Mouse (Mus musculus) fibroblast of lung, adult 2 months (primary cell): ENCODE data around the gene Cuedc1.
"Not testable (repeated sequence)": the region's sequence is repeated elsewhere in the genome, so short reads cannot be mapped to it uniquely, and the experiment has no call there.

Source experiments
- DNase-seq: peaks from one replicate; pipeline ENCODE4 v3.0.0-alpha.2; 2011; ENCODE audit warnings: low read depth

The Cuedc1 gene

DNA sequence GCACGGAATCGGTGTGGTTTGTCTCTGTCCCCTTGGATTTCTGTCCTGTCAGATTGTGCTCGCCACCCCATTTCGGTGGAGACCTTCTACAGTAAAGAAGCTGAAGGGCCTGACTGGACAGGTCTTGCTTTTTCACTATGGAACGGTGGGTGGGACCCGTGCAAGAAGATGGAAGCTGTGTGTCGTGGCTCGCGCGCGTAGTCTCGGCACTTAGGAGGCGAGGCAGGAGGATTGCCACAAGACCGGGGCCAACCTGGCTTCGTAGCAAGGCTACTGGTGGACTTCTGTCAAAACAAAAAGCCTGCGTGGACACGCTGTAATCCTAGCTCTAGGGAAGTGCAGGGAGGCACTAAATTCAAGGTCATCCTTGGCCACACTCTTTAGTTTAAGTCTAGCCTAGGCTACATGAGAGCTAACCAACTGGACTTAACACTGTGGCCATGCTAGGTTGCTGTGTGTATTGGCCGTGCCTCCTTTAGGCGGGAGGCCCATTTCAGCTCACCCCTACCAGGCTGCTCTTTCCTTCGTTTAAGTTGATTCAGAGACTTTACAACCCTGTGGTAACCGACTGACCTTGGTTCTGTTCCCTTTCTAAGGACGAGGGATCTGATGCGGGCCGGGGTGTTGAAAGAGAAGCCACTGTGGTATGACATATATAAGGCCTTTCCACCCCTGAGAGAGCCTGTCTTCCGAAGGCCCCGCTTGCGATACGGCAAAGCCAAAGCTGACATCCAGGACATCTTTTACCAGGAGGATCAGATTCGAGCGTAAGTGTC is 106.9 kb downstream of the Cuedc1 start:
- DNase-seq: no peak

DNA sequence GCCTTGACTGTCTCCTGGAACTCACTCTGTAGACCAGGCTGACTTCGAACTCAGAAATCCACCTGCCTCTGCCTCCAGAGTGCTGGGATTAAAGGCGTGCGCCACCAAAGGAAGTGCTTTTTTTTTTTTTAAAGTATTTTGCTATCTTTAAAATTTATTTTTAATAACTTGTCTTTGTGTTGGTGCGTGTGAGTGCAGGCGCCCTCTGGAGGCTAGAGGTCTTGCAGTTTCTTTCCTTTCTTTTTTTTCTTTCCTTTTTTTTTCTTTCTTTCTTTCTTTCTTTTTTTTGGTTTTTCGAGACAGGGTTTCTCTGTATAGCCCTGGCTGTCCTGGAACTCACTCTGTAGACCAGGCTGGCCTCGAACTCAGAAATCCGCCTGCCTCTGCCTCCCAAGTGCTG is 108.7 kb downstream of the Cuedc1 start:
- not testable (repeated sequence) for DNase-seq

DNA sequence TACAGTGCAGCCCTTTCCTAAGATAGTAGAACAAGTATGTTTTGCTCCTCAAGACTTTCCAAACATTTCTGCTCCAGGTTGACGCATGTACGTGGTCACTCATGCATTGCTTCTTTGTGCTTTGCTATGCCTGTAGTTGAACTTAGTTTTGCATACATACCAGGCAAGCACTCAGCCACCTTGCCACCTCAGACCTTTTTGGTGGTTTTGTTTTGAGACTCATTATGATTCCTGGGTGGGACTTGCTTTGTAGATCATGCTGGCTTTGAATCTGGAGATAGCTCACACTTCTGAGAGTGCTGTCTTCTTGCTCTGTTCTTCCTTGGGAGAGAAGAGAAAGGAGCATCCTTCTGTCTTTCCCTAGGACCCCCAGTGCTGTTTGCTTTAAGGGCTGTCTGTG is 109.8 kb downstream of the Cuedc1 start:
- no peak for DNase-seq

DNA sequence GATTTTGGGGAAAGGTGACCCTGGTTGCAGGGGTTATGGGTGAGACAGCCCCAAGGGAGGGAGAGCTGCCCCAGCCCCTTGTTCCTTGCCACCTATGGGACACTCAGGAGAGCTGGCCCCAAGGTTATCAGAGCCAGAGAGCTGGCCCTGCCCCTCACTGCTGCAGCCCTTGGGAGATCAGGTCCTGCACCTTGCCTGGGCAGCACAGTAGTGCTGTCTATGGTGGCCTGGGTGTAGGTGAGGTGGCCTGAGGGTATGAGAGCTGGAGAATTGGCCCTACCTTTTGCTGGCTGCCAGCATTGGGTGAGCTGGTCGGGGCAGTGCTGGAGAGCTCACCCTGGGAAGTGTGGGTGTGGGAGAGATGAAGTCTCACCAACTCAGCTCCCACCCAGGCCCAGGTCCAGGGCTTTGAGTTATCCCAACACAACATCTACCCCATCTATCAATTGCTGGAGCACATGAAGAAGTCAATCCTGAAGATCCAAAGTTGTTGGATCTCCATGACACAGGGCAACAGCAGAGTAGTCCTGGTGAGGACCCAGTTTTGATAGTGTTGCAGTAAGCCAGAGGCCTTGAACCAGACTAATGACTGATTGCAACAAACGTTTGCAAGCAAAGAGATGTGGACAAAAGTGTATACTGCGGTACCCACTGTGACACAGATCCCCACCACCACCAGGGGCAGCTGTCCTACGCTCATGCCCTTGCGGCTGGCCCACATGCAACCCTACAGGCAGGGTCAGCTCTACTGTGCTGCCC is 114.1 kb downstream of the Cuedc1 start:
- no peak for DNase-seq

DNA sequence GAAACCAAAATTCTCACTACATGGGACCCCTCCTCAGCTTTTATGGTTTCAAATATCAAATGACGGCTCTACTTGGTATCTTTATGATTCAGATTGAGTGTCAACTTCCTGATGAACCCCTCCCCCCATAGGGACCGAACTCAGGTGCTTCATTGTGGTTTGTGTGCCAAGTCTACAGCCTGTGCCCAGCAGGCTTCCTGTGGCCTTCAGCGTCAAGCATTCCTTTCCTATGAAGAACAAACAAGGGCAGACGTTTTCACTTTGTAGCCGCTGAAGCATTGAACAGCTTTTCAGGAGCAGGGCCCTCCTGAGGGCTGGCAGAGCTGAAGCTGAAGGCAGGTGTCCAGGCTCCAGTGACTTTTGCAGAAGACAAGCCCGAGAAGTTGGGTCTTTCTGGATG is 115.9 kb downstream of the Cuedc1 start:
- no peak for DNase-seq

DNA sequence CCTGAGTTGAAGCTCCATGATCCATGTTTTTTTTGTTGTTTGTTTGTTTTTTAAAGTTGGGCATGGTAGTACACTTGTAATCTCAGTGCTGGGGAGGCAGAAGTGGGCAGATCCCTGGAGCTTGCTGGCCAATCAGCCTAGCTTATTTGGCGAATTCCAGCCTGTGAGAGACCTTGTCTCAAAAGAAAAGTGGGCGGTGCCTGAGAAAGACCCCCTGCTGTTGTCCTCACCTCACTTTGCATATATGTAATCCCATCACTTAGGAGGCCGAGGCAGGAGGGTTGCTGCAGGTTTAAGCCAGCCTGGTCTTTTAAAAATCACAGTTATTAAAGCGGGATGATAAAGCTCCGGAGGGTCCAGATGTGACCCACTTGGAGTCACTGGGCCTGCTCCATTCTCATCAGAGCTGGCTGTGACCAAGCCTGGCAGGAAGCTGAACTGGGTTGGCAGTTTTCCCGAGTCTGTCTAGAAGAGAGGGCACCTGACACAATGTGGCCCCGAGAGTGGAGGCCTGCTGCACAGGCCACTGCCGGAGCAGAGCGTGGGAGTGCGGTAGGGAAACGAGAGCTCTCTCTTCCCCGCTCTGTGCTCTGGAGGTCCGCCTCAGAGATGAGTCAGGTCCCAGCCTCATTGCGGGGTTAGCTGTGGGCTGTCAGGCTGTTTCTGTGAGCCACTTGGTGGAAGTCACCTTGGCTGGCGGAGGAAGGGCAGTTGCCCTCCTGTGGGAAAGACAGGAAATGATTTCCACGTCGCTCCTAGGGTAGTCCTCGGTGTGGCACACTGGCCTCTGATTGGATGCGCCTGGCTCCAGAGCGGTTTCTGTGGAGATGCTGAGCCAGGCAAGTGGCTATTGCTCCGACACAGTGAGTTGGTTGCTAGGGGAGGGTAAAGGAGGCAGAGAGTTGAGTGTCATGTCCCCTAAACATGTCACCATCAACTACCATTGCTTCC is 117.3 kb downstream of the Cuedc1 start:
- no peak for DNase-seq

DNA sequence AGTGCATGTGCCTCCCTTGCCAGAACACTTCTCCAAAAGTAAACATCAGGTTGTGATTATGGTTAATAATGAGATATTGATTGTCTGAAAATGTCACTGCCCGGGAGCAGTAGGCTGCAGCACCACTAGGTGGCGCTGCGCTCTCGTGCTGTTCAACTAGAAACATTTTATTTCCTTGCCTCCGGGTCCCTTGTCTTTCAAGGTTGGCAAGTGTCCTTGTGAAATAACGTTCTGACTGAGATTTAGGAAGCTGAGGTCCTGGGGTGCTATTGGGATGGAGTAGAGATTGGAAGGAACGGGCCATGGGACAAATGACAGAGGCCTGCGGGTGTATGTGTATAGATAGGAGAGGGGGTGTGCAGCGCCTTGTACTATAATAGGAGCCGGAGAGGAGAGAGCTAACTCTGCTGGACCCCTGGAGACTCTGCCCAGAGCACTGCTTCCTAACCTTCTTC is 118.4 kb downstream of the Cuedc1 start:
- DNase-seq: no peak

DNA sequence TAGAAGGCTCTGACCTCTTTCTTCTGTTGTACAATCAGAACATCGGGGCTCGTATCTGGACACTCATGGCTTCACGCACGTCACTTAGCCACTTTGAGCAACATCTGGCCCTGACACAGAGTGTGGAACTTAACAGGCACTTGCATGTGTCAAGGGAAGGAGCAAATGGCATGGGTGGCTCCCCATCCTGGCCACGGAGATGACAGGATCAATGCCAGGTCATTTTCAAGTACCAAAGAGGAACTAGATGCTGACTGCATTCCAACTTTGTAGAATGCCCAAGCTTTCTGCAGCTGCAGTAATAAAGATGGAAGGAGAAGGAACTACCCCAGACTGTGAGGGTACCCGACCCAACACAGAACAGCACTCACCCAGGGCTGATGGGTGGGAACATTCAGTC is 120.3 kb downstream of the Cuedc1 start:
- no peak for DNase-seq

GRCm38 (mm10) chr11:88218586-88218985 is 120.7 kb downstream of the Cuedc1 start:
- no peak for DNase-seq

GRCm38 (mm10) chr11:88221929-88222475 is 124.1 kb downstream of the Cuedc1 start:
- no peak for DNase-seq

DNA sequence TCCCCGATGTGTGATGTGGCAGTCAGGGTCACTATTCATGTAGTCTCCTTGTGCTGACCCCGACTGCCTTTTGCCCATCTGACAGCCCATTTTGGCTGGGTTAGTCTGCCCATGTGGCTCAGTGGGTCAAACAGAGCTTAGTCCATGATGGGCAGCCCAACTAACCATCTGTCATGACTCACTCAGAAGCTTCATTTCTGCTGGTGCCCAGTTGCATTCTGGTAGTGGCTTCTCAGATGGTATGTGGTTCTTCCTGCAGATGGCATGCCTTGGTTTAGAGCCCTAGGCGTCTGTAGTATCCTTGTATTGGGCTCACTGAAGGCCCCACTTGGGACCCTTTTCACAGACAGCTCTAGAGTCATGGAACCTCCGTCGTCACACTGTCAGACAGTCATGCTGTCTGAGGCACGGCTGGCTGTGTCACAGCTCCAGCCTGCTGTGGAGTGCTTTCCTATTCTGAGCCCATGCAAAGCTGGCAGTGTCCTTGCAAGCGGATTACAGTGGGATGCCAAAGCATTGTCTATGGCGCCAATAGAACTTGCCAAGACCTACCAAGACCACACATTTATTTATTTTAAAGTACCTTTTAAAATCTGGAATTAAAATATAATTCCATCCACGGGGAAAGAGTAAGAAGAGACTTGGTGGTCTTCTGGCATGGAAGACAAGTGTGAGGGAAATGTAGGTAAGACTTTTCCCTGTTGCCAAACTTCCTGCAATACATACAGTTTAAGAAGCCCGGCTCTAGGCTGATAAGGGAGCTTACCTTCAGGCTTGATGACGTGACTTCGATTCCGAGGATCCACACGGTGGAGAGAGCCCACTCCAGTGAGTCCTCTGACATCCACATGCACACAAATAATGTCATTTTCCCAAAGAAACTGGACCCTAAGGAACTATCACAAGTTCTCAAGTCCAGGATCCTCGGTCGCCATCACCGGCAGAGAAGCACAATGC is 129.4 kb downstream of the Cuedc1 start:
- DNase-seq: no peak

- DNase-seq: no peak
These were observed 133.4 kb downstream of the Cuedc1 start for GRCm38 (mm10) chr11:88231213-88231790.

- no peak for DNase-seq
These were observed 135.9 kb downstream of the Cuedc1 start for GRCm38 (mm10) chr11:88233528-88234427.

GRCm38 (mm10) chr11:88234789-88235188 is 136.9 kb downstream of the Cuedc1 start:
- no peak for DNase-seq

DNA sequence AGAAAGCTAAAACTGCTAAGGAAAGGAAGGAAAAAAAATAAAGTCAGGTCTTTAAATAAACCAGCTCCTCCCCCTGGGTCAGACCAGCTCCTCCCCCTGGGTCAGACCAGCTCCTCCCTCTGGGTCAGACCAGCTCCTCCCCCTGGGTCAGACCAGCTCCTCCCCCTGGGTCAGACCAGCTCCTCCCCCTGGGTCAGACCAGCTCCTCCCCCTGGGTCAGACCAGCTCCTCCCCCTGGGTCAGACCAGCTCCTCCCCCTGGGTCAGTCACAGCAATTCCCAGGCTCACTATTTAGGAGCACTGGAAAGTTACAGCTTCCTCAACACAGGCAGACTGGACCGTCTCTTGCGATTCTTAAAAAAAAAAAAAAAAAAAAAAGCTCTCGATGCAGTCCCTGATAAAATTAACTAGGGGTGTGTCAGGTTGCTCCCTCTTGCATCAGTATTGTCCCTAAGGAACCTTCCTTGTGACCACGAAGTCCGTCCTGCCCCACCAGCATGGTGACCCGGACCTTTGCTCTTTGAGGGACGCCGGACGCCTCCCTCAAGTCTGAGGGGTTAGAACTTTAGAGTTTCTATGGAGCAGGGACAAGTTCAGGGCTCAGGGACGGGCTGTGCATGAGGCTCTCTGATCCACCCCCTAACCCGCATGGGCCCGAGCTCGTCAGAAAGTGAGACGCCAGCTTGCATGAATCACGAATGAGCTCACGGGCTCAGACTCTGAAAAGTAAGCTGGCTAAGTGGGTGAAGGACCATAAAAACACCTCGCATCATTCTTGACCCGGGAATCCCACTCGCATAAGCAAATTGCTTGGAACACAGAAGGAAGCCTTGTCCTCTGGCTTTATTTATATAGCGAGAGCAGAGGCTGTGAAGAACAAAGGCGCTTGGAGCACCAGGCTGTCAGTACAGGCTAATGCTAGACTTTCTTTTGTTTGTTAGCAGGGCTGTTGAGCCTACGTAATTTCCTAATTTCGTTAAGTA is 137.7 kb downstream of the Cuedc1 start:
- DNase-seq: peak; percentile 63

GRCm38 (mm10) chr11:88240275-88240674 is 142.4 kb downstream of the Cuedc1 start:
- DNase-seq: no peak

- DNase-seq: no peak
These were observed 143.0 kb downstream of the Cuedc1 start for GRCm38 (mm10) chr11:88240736-88241353.
